Mouse (Mus musculus) lung, adult 2 months (tissue): Measurements from ENCODE around the gene Olfr155.

Experiments
- CTCF ChIP-seq: fragments of 200-500 bp; IDR thresholded peaks from 2 replicates; pipeline ENCODE4 v1.5.1; 2011; ENCODE audit warnings: mild to moderate bottlenecking, low read length, control low read depth; ENCODE audit not compliant: insufficient read depth
- POLR2A ChIP-seq: fragments of 200-500 bp; IDR thresholded peaks from 2 replicates; pipeline ENCODE4 v1.6.1; 2011; ENCODE audit warnings: low read depth, mild to moderate bottlenecking, control low read depth, low read length, borderline replicate concordance; ENCODE audit errors: extremely low read depth

DNA sequence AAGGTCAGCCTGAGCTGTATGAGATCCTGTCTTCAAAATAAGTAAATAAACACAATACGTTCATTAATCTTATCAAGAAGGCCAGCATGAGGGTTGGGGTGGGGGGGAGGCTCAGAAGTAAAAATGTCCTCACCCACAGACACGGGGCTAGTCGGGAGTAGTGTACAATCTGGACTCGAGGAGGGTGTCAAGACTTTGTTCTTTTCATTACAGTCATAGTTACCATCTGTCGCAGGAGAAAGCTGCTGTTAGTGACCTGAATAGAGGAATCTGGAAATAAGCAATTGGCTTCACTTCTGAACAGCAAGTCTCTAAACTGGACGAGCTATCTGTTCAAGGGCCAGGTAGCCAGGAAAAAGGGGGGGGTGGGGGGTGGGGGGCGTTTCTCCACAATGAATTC lies 23.1 kb downstream of the Olfr155 start:
- TF ChIP-seq CTCF = no peak
- TF ChIP-seq POLR2A = no peak
